Mouse (Mus musculus) C2C12 (cell line): ENCODE results near the gene Gfod1. TPM values are rescaled to one million over a fixed set of nuclear protein-coding genes. Genes with fewer than 3 reads are reported as not detected.

Source experiments
- H3K27me3 ChIP-seq: one replicate; pipeline ENCODE4 v1.6.1; 2011; ENCODE audit not compliant: control insufficient read depth, insufficient read depth, insufficient read length
- H3K36me3 ChIP-seq: one replicate; pipeline ENCODE4 v1.6.1; 2011; ENCODE audit not compliant: control insufficient read depth, insufficient read depth
- H3K4me3 ChIP-seq: one replicate; pipeline ENCODE4 v1.5.1; 2011; ENCODE audit warnings: mild to moderate bottlenecking, control low read depth; ENCODE audit not compliant: poor library complexity, insufficient read depth, severe bottlenecking
- H3K79me2 ChIP-seq: one replicate; pipeline ENCODE4 v1.6.1; 2011; ENCODE audit not compliant: control insufficient read depth, insufficient read depth
- H3K79me3 ChIP-seq: one replicate; pipeline ENCODE4 v1.6.1; 2011; ENCODE audit warnings: low read depth, control low read depth
- H3ac ChIP-seq: one replicate; pipeline ENCODE3; 2011; ENCODE audit warnings: low read depth; ENCODE audit not compliant: control insufficient read depth, insufficient read length
- CEBPB ChIP-seq: IDR thresholded peaks from one replicate; pipeline ENCODE4 v1.6.1; 2011; ENCODE audit warnings: low read depth, mild to moderate bottlenecking, control low read depth, moderate library complexity
- CTCF ChIP-seq: IDR thresholded peaks from one replicate; pipeline ENCODE4 v1.5.1; 2011; ENCODE audit not compliant: control insufficient read depth, insufficient read depth, insufficient read length
- FOSL1 ChIP-seq: IDR thresholded peaks from one replicate; pipeline ENCODE4 v1.8.0; 2011; ENCODE audit warnings: mild to moderate bottlenecking, low read length; ENCODE audit not compliant: poor library complexity, insufficient read depth, severe bottlenecking
- MAX ChIP-seq: IDR thresholded peaks from one replicate; pipeline ENCODE4 v1.6.1; 2011; ENCODE audit warnings: mild to moderate bottlenecking, control low read depth
- MYOD1 ChIP-seq: IDR thresholded peaks from one replicate; pipeline ENCODE4 v1.6.1; 2011; ENCODE audit warnings: low read depth; ENCODE audit not compliant: control insufficient read depth, insufficient read length
- MYOG ChIP-seq: IDR thresholded peaks from one replicate; pipeline ENCODE4 v1.6.1; 2011; ENCODE audit not compliant: control insufficient read depth, insufficient read length; ENCODE audit errors: extremely low read depth
- USF1 ChIP-seq: IDR thresholded peaks from one replicate; pipeline ENCODE4 v1.6.1; 2011; ENCODE audit warnings: low read depth, mild to moderate bottlenecking, control low read depth, moderate library complexity
- polyA plus RNA-seq: library from polyadenylated mRNA; unstranded; fragments of >200 nt; fragmentation: generic; extraction: Trizol; gene quantifications from one replicate; pipeline ENCODE4 v1.2.1, GENCODE M21; 2012; ENCODE audit warnings: missing spikeins

Gfod1 gene
- polyA plus RNA-seq, 1 experiment = 10.3 TPM

- Histone ChIP-seq H3K79me3 (peaks cover 4% of the 10 kb centered on the region), H3K36me3 (peaks cover 13% of the 10 kb centered on the region), H3K4me3 (no peak overlapping the region), H3ac (no peak overlapping the region), H3K79me2 (peaks cover 25% of the 10 kb centered on the region), H3K27me3 (no peaks in the 10 kb centered on the region)
- TF ChIP-seq CTCF = no peak
- TF ChIP-seq MYOG = no peak
- no peak for TF ChIP-seq MYOD1
- no peak for TF ChIP-seq FOSL1
- no peak for TF ChIP-seq CEBPB
- no peak for TF ChIP-seq MAX
- no peak for TF ChIP-seq USF1
These were observed 103.5 kb downstream of the Gfod1 start for GRCm38 (mm10) chr13:43200473-43200872.

- TF ChIP-seq CTCF = peak; percentile 0
- no peak for TF ChIP-seq MAX
- Histone ChIP-seq H3K79me2 (peaks cover 22% of the 10 kb centered on the region), H3K36me3 (peaks cover 18% of the 10 kb centered on the region), H3K4me3 (no peak overlapping the region), H3ac (no peak overlapping the region), H3K27me3 (no peaks in the 10 kb centered on the region), H3K79me3 (peaks cover 4% of the 10 kb centered on the region)
These were observed 104.2 kb downstream of the Gfod1 start for GRCm38 (mm10) chr13:43199749-43200148.

- Histone ChIP-seq H3K36me3 (peaks cover 18% of the 10 kb centered on the region), H3K79me2 (peaks cover 18% of the 10 kb centered on the region), H3ac (no peak overlapping the region), H3K27me3 (no peaks in the 10 kb centered on the region), H3K79me3 (no peaks in the 10 kb centered on the region), H3K4me3 (no peak overlapping the region)
- no peak for TF ChIP-seq USF1
- TF ChIP-seq MYOD1 = no peak
- TF ChIP-seq MAX = no peak
- no peak for TF ChIP-seq MYOG
- no peak for TF ChIP-seq FOSL1
These were observed 104.7 kb downstream of the Gfod1 start for GRCm38 (mm10) chr13:43199282-43199681.

- H3K36me3 ChIP-seq = peaks cover 18% of the 10 kb centered on the region
- no peaks in the 10 kb centered on the region for H3K79me3 ChIP-seq
- H3K4me3 ChIP-seq = no peak overlapping the region
- no peaks in the 10 kb centered on the region for H3K79me2 ChIP-seq
- H3ac ChIP-seq = no peak overlapping the region
- H3K27me3 ChIP-seq = no peaks in the 10 kb centered on the region
- TF ChIP-seq CEBPB (no peak), MAX (no peak), MYOD1 (no peak)
These were observed 106.8 kb downstream of the Gfod1 start for GRCm38 (mm10) chr13:43197187-43197586.

- Histone ChIP-seq H3K4me3 (no peak overlapping the region), H3K79me2 (no peaks in the 10 kb centered on the region), H3ac (no peak overlapping the region), H3K36me3 (peaks cover 18% of the 10 kb centered on the region), H3K79me3 (no peaks in the 10 kb centered on the region), H3K27me3 (no peaks in the 10 kb centered on the region)
- no peak for TF ChIP-seq MYOD1
- no peak for TF ChIP-seq FOSL1
- no peak for TF ChIP-seq CEBPB
- TF ChIP-seq USF1 = no peak
- TF ChIP-seq CTCF = no peak
- no peak for TF ChIP-seq MYOG
- no peak for TF ChIP-seq MAX
These were observed 108.0 kb downstream of the Gfod1 start for GRCm38 (mm10) chr13:43196000-43196399.

- Histone ChIP-seq H3K27me3 (no peaks in the 10 kb centered on the region), H3K79me3 (no peaks in the 10 kb centered on the region), H3K79me2 (no peaks in the 10 kb centered on the region), H3ac (no peak overlapping the region), H3K4me3 (no peak overlapping the region), H3K36me3 (peaks cover 5% of the 10 kb centered on the region)
- TF ChIP-seq CEBPB (no peak), MYOD1 (no peak), FOSL1 (no peak), USF1 (no peak), CTCF (no peak), MAX (no peak), MYOG (no peak)
These were observed 110.0 kb downstream of the Gfod1 start for GRCm38 (mm10) chr13:43193932-43194331.
